Mouse (Mus musculus) lung, embryonic 15.5 days (tissue): ENCODE results near the gene Tns3. TPM values are rescaled to one million over a fixed set of nuclear protein-coding genes. Genes with fewer than 3 reads are reported as not detected.

Experiments used
- ATAC-seq: fragments of 200-750 bp; cut with Nextera tagmentation; 2 replicates; pipeline ENCODE4 v1.8.0; 2017; ENCODE audit warnings: moderate number of reproducible peaks, borderline replicate concordance; ENCODE audit not compliant: low FRiP score, low TSS enrichment; ENCODE audit errors: extremely low read depth
- H3K27ac ChIP-seq: fragments of 300-500 bp; sonication (generic); 2 replicates; pipeline ENCODE4 v1.5.1; 2015; ENCODE audit warnings: moderate library complexity, mild to moderate bottlenecking, inconsistent platforms
- H3K27me3 ChIP-seq: fragments of 300-500 bp; sonication (generic); 2 replicates; pipeline ENCODE4 v1.6.1; 2015; ENCODE audit warnings: inconsistent platforms
- H3K36me3 ChIP-seq: fragments of 300-500 bp; sonication (generic); 2 replicates; pipeline ENCODE4 v1.6.1; 2015; ENCODE audit warnings: inconsistent platforms
- H3K4me1 ChIP-seq: fragments of 300-500 bp; sonication (generic); 2 replicates; pipeline ENCODE4 v1.6.1; 2015; ENCODE audit warnings: inconsistent platforms
- H3K4me2 ChIP-seq: fragments of 300-500 bp; sonication (generic); 2 replicates; pipeline ENCODE4 v1.6.1; 2015; ENCODE audit warnings: inconsistent platforms, mild to moderate bottlenecking, moderate library complexity
- H3K4me3 ChIP-seq: fragments of 300-500 bp; sonication (generic); 2 replicates; pipeline ENCODE4 v1.5.1; 2015; ENCODE audit warnings: mild to moderate bottlenecking, inconsistent platforms
- H3K9ac ChIP-seq: fragments of 300-500 bp; sonication (generic); 2 replicates; pipeline ENCODE4 v1.6.1; 2015; ENCODE audit warnings: inconsistent platforms
- H3K9me3 ChIP-seq: fragments of 300-500 bp; sonication (generic); 2 replicates; pipeline ENCODE4 v1.6.1; 2016; ENCODE audit warnings: inconsistent platforms
- WGBS: fragments of 180-500 bp; shearing (Covaris S2); methylation state at CpG from one replicate; pipeline ENCODE4 v1.1.7; 2015; 5-methylcytosine and 5-hydroxymethylcytosine counted together
- polyA plus RNA-seq: library from polyadenylated mRNA; unstranded; fragments of >200 nt; fragmentation: Nextera tagmentation; extraction: Ambion mirVana; gene quantifications from 2 replicates; pipeline ENCODE4 v1.2.1, GENCODE M21; 2015

Tns3 gene
- polyA plus RNA-seq, 1 experiment from 2014 or later, result 55.9 TPM

- Histone ChIP-seq H3K4me1 (peaks cover 73% of the 10 kb centered on the region), H3K9ac (no peak overlapping the region), H3K9me3 (no peaks in the 10 kb centered on the region), H3K36me3 (peaks cover 8% of the 10 kb centered on the region; the same call in 1 of the 2 replicates), H3K4me2 (peak overlapping the region; percentile 35), H3K27me3 (no peaks in the 10 kb centered on the region), H3K4me3 (no peak overlapping the region), H3K27ac (peak overlapping the region; percentile 28; the same call in 1 of the 2 replicates)
- no peak for ATAC-seq
- WGBS, result 27% methylated on average over 9 of the region's 9 CpGs
Measured at GRCm38 (mm10) chr11:8659851-8660250, 4.5 kb downstream of the Tns3 start.

- peaks cover 8% of the 10 kb centered on the region; the same call in 1 of the 2 replicates for H3K36me3 ChIP-seq
- no peak overlapping the region for H3K4me2 ChIP-seq
- no peak for ATAC-seq
- peaks cover 77% of the 10 kb centered on the region for H3K4me1 ChIP-seq
- H3K9ac ChIP-seq, result no peak overlapping the region
- H3K27ac ChIP-seq, result peak overlapping the region; percentile 28; the same call in 1 of the 2 replicates
- no peaks in the 10 kb centered on the region for H3K27me3 ChIP-seq
- H3K4me3 ChIP-seq, result no peak overlapping the region
- H3K9me3 ChIP-seq, result no peaks in the 10 kb centered on the region
- 53% methylated on average over 6 of the region's 6 CpGs for WGBS
Measured at GRCm38 (mm10) chr11:8659061-8659460, 5.3 kb downstream of the Tns3 start.

GRCm38 (mm10) chr11:8657493-8657892 lies 6.8 kb downstream of the Tns3 start:
- WGBS, result 82% methylated on average over 8 of the region's 8 CpGs
- Histone ChIP-seq H3K27me3 (no peaks in the 10 kb centered on the region), H3K36me3 (peaks cover 8% of the 10 kb centered on the region; the same call in 1 of the 2 replicates), H3K27ac (no peak overlapping the region), H3K4me2 (no peak overlapping the region), H3K9me3 (no peaks in the 10 kb centered on the region), H3K4me1 (peaks cover 86% of the 10 kb centered on the region), H3K9ac (no peak overlapping the region), H3K4me3 (no peak overlapping the region)
- ATAC-seq, result no peak

GRCm38 (mm10) chr11:8656448-8657393 lies 7.6 kb downstream of the Tns3 start:
- Histone ChIP-seq H3K36me3 (peaks cover 8% of the 10 kb centered on the region; the same call in 1 of the 2 replicates), H3K27ac (peak overlapping the region; percentile 51), H3K4me3 (no peak overlapping the region), H3K4me2 (no peak overlapping the region), H3K27me3 (no peaks in the 10 kb centered on the region), H3K9ac (no peak overlapping the region), H3K4me1 (peaks cover 86% of the 10 kb centered on the region), H3K9me3 (no peaks in the 10 kb centered on the region)
- ATAC-seq, result no peak
- WGBS, result 58% methylated on average over 12 of the region's 12 CpGs

- H3K36me3 ChIP-seq, result peaks cover 5% of the 10 kb centered on the region; the same call in 1 of the 2 replicates
- 34% methylated on average over 13 of the region's 13 CpGs for WGBS
- H3K9ac ChIP-seq, result no peak overlapping the region
- H3K27ac ChIP-seq, result peak overlapping the region; percentile 66
- no peak overlapping the region for H3K4me2 ChIP-seq
- peaks cover 85% of the 10 kb centered on the region for H3K4me1 ChIP-seq
- no peak overlapping the region for H3K4me3 ChIP-seq
- no peaks in the 10 kb centered on the region for H3K27me3 ChIP-seq
- ATAC-seq, result peak; percentile 59; the same call in 1 of the 2 replicates
- H3K9me3 ChIP-seq, result no peaks in the 10 kb centered on the region
Measured at GRCm38 (mm10) chr11:8653800-8654295, 10.5 kb downstream of the Tns3 start.

- Histone ChIP-seq H3K4me3 (no peak overlapping the region), H3K4me2 (no peak overlapping the region), H3K27me3 (no peaks in the 10 kb centered on the region), H3K9me3 (no peaks in the 10 kb centered on the region), H3K4me1 (peaks cover 87% of the 10 kb centered on the region), H3K9ac (no peak overlapping the region), H3K36me3 (no peaks in the 10 kb centered on the region), H3K27ac (peak overlapping the region; percentile 66)
- WGBS, result 34% methylated on average over 10 of the region's 10 CpGs
- no peak for ATAC-seq
Measured at GRCm38 (mm10) chr11:8652792-8653645, 11.3 kb downstream of the Tns3 start.

- 77% methylated on average over 10 of the region's 10 CpGs for WGBS
- peaks cover 80% of the 10 kb centered on the region for H3K4me1 ChIP-seq
- ATAC-seq, result no peak
- H3K27ac ChIP-seq, result peak overlapping the region; percentile 66
- H3K9ac ChIP-seq, result no peak overlapping the region
- H3K27me3 ChIP-seq, result no peaks in the 10 kb centered on the region
- no peaks in the 10 kb centered on the region for H3K9me3 ChIP-seq
- H3K4me2 ChIP-seq, result no peak overlapping the region
- H3K4me3 ChIP-seq, result no peak overlapping the region
- no peaks in the 10 kb centered on the region for H3K36me3 ChIP-seq
Measured at GRCm38 (mm10) chr11:8652116-8652714, 12.1 kb downstream of the Tns3 start.

GRCm38 (mm10) chr11:8651448-8652035 lies 12.8 kb downstream of the Tns3 start:
- no peak for ATAC-seq
- WGBS, result 85% methylated on average over 10 of the region's 10 CpGs
- no peaks in the 10 kb centered on the region for H3K9me3 ChIP-seq

GRCm38 (mm10) chr11:8645609-8646008 lies 18.7 kb downstream of the Tns3 start:
- Histone ChIP-seq H3K9ac (no peak overlapping the region), H3K27ac (no peak overlapping the region), H3K4me3 (no peak overlapping the region), H3K27me3 (no peaks in the 10 kb centered on the region), H3K36me3 (no peaks in the 10 kb centered on the region), H3K4me1 (peaks cover 49% of the 10 kb centered on the region), H3K9me3 (no peaks in the 10 kb centered on the region), H3K4me2 (no peak overlapping the region)
- ATAC-seq, result no peak; the same call in 1 of the 2 replicates
- WGBS, result 76% methylated on average over 3 of the region's 3 CpGs

More at GRCm38 (mm10) chr11:8651448-8652035, 12.8 kb downstream of the Tns3 start:
- Histone ChIP-seq H3K27ac (no peak overlapping the region), H3K27me3 (no peaks in the 10 kb centered on the region), H3K4me3 (no peak overlapping the region), H3K9ac (no peak overlapping the region), H3K36me3 (no peaks in the 10 kb centered on the region), H3K4me1 (peaks cover 74% of the 10 kb centered on the region), H3K4me2 (no peak overlapping the region)

- Histone ChIP-seq H3K4me3 (no peak overlapping the region), H3K27ac (no peak overlapping the region), H3K9me3 (no peaks in the 10 kb centered on the region), H3K36me3 (no peaks in the 10 kb centered on the region), H3K27me3 (no peaks in the 10 kb centered on the region), H3K9ac (no peak overlapping the region), H3K4me2 (no peak overlapping the region), H3K4me1 (peaks cover 49% of the 10 kb centered on the region)
- 91% methylated on average over 2 of the region's 2 CpGs for WGBS
- ATAC-seq, result no peak
Measured at GRCm38 (mm10) chr11:8644272-8644671, 20.1 kb downstream of the Tns3 start.
